Mouse (Mus musculus) G1E-ER4 (cell line): ENCODE results near the gene Batf. TPM values are rescaled to one million over a fixed set of nuclear protein-coding genes. Genes with fewer than 3 reads are reported as not detected.

Source experiments
- GATA1 ChIP-seq: IDR thresholded peaks from one replicate; pipeline ENCODE4 v1.8.0; 2012; ENCODE audit warnings: low read length, inconsistent platforms
- polyA plus RNA-seq: library from polyadenylated mRNA; stranded (reverse); fragments of >175 nt; gene quantifications from 2 replicates; pipeline ENCODE4 v1.2.3, GENCODE M21; 2012

Batf gene
- polyA plus RNA-seq, 1 experiment: not detected

- TF ChIP-seq GATA1: no peak
These were observed 16.4 kb upstream of the Batf start for GRCm38 (mm10) chr12:85670080-85670479.

GRCm38 (mm10) chr12:85673914-85674313, 12.6 kb upstream of the Batf start:
- no peak for TF ChIP-seq GATA1

GRCm38 (mm10) chr12:85679117-85679516, 7.4 kb upstream of the Batf start:
- no peak for TF ChIP-seq GATA1

GRCm38 (mm10) chr12:85679808-85680207, 6.7 kb upstream of the Batf start:
- no peak for TF ChIP-seq GATA1

- no peak for TF ChIP-seq GATA1
These were observed 4.1 kb upstream of the Batf start for GRCm38 (mm10) chr12:85682328-85682727.

GRCm38 (mm10) chr12:85684411-85685275, 1.8 kb upstream of the Batf start:
- TF ChIP-seq GATA1: no peak

GRCm38 (mm10) chr12:85687217-85687533, 706 bp downstream of the Batf start:
- TF ChIP-seq GATA1: no peak

- no peak for TF ChIP-seq GATA1
These were observed 1.4 kb downstream of the Batf start for GRCm38 (mm10) chr12:85687846-85688245.

GRCm38 (mm10) chr12:85695787-85696186, 9.3 kb downstream of the Batf start:
- TF ChIP-seq GATA1: no peak

GRCm38 (mm10) chr12:85696436-85696835, 10.0 kb downstream of the Batf start:
- no peak for TF ChIP-seq GATA1

- no peak for TF ChIP-seq GATA1
These were observed 13.8 kb downstream of the Batf start for GRCm38 (mm10) chr12:85700191-85700841.

GRCm38 (mm10) chr12:85700842-85701223, 14.4 kb downstream of the Batf start:
- no peak for TF ChIP-seq GATA1

- no peak for TF ChIP-seq GATA1
These were observed 15.9 kb downstream of the Batf start for GRCm38 (mm10) chr12:85702166-85703055.

- TF ChIP-seq GATA1: no peak
These were observed 17.0 kb downstream of the Batf start for GRCm38 (mm10) chr12:85703507-85703906.

GRCm38 (mm10) chr12:85704566-85704965, 18.1 kb downstream of the Batf start:
- no peak for TF ChIP-seq GATA1
